Mouse (Mus musculus) E14TG2a.4 (cell line): ENCODE data around the gene Nrxn3.

Experiments used
- H3K27me3 ChIP-seq: 2 replicates; pipeline ENCODE4 v1.6.1; 2014; ENCODE audit warnings: low read length, control low read depth; ENCODE audit not compliant: insufficient read depth
- H3K36me3 ChIP-seq: 2 replicates; pipeline ENCODE4 v1.6.1; 2014; ENCODE audit warnings: low read length, control low read depth; ENCODE audit not compliant: insufficient read depth
- H3K4me1 ChIP-seq: replicated peaks from 2 replicates; pipeline ENCODE4 v1.6.1; 2014; ENCODE audit warnings: low read depth, low read length, control low read depth
- H3K4me3 ChIP-seq: replicated peaks from 2 replicates; pipeline ENCODE4 v1.5.1; 2014; ENCODE audit warnings: mild to moderate bottlenecking, low read length
- H3K9me3 ChIP-seq: 2 replicates; pipeline ENCODE4 v1.6.1; 2014; ENCODE audit warnings: low read length, control low read depth
- CTCF ChIP-seq: conservative IDR thresholded peaks from 2 replicates; pipeline ENCODE4 v1.5.1; 2014; ENCODE audit warnings: low read length
- NANOG ChIP-seq: IDR thresholded peaks from 2 replicates; pipeline ENCODE4 v1.6.1; 2014; ENCODE audit warnings: borderline replicate concordance, low read length, mixed read lengths
- POU5F1 ChIP-seq: IDR thresholded peaks from 2 replicates; pipeline ENCODE4 v1.6.1; 2014; ENCODE audit warnings: low read length, borderline replicate concordance

The Nrxn3 gene

GRCm38 (mm10) chr12:88784199-88785147 lies 61.8 kb downstream of the Nrxn3 start:
- Histone ChIP-seq H3K4me1 (no peaks in the 10 kb centered on the region), H3K27me3 (peaks cover 2% of the 10 kb centered on the region; the same call in 1 of the 2 replicates)

GRCm38 (mm10) chr12:88793314-88793713 lies 70.6 kb downstream of the Nrxn3 start:
- Histone ChIP-seq H3K36me3 (no peaks in the 10 kb centered on the region), H3K4me3 (no peak overlapping the region), H3K9me3 (no peaks in the 10 kb centered on the region), H3K27me3 (peaks cover 14% of the 10 kb centered on the region; the same call in 1 of the 2 replicates), H3K4me1 (no peaks in the 10 kb centered on the region)
- TF ChIP-seq POU5F1 (no peak), NANOG (no peak), CTCF (no peak)

More at GRCm38 (mm10) chr12:88784199-88785147, 61.8 kb downstream of the Nrxn3 start:
- H3K36me3 ChIP-seq = no peaks in the 10 kb centered on the region
- TF ChIP-seq CTCF (no peak), NANOG (no peak), POU5F1 (no peak)
- no peak overlapping the region for H3K4me3 ChIP-seq
- H3K9me3 ChIP-seq = no peaks in the 10 kb centered on the region

- TF ChIP-seq NANOG (no peak), CTCF (no peak), POU5F1 (no peak)
- Histone ChIP-seq H3K4me1 (no peaks in the 10 kb centered on the region), H3K9me3 (no peaks in the 10 kb centered on the region), H3K36me3 (no peaks in the 10 kb centered on the region), H3K4me3 (no peak overlapping the region), H3K27me3 (peaks cover 1% of the 10 kb centered on the region; the same call in 1 of the 2 replicates)
Observed at GRCm38 (mm10) chr12:88800990-88801655, 78.4 kb downstream of the Nrxn3 start.

GRCm38 (mm10) chr12:88801656-88802007 lies 79.0 kb downstream of the Nrxn3 start:
- no peaks in the 10 kb centered on the region for H3K36me3 ChIP-seq
- H3K4me1 ChIP-seq = no peaks in the 10 kb centered on the region
- TF ChIP-seq NANOG (no peak), POU5F1 (no peak), CTCF (no peak)
- no peaks in the 10 kb centered on the region for H3K27me3 ChIP-seq
- no peak overlapping the region for H3K4me3 ChIP-seq
- H3K9me3 ChIP-seq = no peaks in the 10 kb centered on the region

GRCm38 (mm10) chr12:88808947-88809346 lies 86.3 kb downstream of the Nrxn3 start:
- Histone ChIP-seq H3K9me3 (no peaks in the 10 kb centered on the region), H3K4me1 (no peaks in the 10 kb centered on the region), H3K36me3 (no peaks in the 10 kb centered on the region), H3K27me3 (no peaks in the 10 kb centered on the region), H3K4me3 (no peak overlapping the region)
- TF ChIP-seq POU5F1 (no peak), NANOG (no peak), CTCF (no peak)

- Histone ChIP-seq H3K36me3 (no peaks in the 10 kb centered on the region), H3K4me3 (no peak overlapping the region), H3K4me1 (no peaks in the 10 kb centered on the region), H3K27me3 (no peaks in the 10 kb centered on the region), H3K9me3 (no peaks in the 10 kb centered on the region)
- TF ChIP-seq CTCF (no peak), POU5F1 (no peak), NANOG (no peak)
Observed at GRCm38 (mm10) chr12:88812173-88812572, 89.5 kb downstream of the Nrxn3 start.

GRCm38 (mm10) chr12:88816865-88817264 lies 94.2 kb downstream of the Nrxn3 start:
- no peak overlapping the region for H3K4me3 ChIP-seq
- TF ChIP-seq NANOG = no peak
- TF ChIP-seq CTCF = no peak
- TF ChIP-seq POU5F1 = no peak
- H3K9me3 ChIP-seq = no peaks in the 10 kb centered on the region
- no peaks in the 10 kb centered on the region for H3K36me3 ChIP-seq
- H3K27me3 ChIP-seq = no peaks in the 10 kb centered on the region
- H3K4me1 ChIP-seq = no peaks in the 10 kb centered on the region

- no peaks in the 10 kb centered on the region for H3K4me1 ChIP-seq
- H3K4me3 ChIP-seq = no peak overlapping the region
- no peaks in the 10 kb centered on the region for H3K27me3 ChIP-seq
- no peaks in the 10 kb centered on the region for H3K9me3 ChIP-seq
- TF ChIP-seq POU5F1 (no peak), NANOG (no peak), CTCF (no peak)
- no peaks in the 10 kb centered on the region for H3K36me3 ChIP-seq
Observed at GRCm38 (mm10) chr12:88818622-88819334, 96.1 kb downstream of the Nrxn3 start.
